Mouse (Mus musculus) CD8-positive naive resting alpha-beta T cell, adult 2 months (primary cell): ENCODE data around the gene Olig2.

Experiments used
- DNase-seq, 2 experiments: peaks; one replicate each; pipeline ENCODE4 v3.0.0; 2022; ENCODE audit warnings: low read depth in 2 of 2, low spot score in 2 of 2

Olig2 gene

DNA sequence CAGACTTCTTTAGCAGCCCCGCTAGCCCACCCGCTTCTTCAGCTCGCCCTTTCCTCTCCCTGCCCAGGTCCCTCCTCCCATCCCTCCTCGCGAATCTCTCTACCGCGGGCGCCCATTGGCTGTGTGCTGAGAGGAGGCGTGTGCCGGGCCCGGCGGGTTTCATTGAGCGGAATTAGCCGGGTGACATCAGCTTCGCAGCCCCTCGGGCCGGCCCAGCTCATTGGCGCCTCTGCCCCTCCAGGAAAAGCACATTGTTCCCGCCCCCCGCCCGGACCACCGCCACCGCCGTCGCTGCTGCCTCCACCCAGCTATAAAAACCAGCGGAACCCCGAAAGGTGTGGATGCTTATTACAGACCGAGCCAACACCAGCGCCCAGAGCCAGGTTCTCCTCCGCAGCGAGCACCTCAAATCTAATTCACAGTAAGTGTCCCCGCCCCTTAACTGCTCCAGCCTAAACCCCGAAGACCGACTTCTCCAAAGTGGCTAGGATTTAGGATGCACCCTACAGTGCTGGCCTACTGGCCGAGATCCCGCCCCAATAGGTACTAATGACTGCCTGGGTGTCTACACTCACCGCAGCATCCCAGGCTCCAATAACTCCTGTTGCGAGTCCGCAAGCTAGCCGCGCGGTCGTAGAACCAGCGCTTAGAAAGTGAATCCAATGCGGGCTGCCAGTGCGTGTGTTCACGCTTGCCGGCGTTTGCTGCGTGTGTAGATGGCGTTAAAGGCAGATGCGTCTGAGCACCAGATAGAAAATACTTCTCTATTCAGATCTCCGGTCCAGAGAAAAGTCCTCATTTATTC lies at the start of gene Olig2:
Gene Olig2 (plus strand): TSS at position 225 of the 805 bp plus-strand sequence.
- no peak for DNase-seq

DNA sequence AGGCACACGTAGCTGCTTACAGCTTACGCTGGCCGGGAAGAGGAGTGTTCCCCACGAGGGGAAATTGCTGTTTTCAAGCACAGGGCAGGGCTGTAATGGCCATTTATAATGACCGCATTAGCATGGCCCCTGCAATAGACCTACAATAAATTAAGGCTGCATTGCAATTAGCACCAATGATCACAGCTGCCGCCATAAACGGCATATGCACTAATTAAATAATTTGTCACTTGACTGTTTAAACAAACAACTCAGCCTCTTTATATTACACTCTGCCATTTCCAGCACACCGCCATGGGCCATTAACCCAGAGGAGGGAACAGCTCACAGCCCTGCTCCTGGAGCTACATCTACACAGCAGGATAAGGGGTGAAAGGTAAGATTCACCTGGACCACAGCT lies 49.4 kb upstream of the Olig2 start:
- DNase-seq: no peak

DNA sequence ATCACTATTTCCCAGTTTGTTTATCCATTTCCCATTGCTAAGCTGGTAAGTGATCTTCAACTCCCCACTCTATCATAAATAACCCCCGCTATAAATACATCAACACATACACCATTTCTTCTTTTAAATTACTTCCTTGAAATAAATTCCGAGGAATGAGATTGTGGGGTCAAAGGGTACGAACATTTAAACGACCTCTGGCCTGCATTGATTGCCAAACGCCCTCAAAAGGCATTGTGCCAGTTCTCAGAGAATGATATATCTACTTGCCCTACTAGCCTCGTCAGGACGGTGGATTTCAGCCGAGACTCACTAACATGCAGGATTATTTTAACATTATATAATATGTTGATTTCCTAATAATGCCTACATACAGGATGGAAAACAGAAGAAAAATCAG lies 38.2 kb upstream of the Olig2 start:
- DNase-seq: no peak

DNA sequence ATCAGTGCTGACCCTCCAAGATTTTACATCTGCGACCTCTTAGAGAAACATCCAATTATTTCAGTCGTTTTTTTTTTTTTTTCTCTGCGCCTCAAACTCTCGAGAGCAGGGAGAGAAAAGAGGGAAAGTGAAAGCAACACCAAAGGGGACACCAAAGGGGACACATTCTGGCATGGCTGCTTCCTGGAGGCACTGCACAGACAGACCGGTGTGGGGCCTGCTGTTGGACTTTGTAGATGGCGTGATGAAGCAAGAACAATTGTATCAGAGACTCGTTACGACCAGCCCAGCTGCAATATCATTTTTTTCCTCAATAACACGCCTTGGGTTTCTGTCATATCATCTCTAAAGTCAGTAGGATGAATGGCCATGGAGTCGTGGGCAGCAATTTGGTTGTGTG lies 37.6 kb upstream of the Olig2 start:
- no peak for DNase-seq

DNA sequence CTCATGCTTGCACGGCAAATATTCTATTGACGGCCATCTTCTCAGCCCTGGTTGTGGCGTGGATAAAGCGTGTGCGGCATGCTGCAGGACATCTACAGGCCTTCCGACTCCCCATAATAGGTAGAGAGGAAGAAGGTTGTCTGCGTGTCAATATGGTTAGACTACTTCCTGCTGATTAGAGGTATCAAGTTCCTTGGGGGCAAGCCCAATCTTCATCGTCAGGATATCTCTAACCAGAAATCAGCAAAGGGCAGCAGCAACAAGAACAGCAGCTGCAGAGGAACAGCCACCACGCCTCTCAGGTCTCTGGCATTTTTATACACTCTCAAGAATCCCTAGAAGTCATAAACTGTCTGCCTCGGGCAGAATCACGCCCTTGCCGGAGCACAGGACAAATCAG lies 37.0 kb upstream of the Olig2 start:
- DNase-seq: no peak

DNA sequence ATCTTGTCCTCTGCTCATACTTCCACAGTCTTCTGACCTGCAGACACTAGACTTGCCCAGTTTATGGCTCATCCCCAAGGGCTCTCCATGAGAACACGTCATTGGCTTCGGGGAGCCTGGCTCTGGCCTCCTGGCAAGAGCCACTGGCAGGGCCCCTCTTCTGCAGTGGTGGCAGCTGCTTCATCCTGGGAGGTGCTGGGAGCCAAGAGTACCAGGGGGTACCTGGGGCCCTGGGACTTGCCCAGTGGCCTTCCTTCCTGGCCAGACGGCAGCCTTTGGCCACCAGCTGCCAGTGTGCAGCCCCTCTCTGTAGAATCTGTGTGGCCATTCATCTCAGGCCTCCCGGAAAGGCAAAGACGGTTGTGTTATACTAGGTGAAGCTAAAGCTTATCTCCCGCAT lies 34.0 kb upstream of the Olig2 start:
- DNase-seq: no peak

DNA sequence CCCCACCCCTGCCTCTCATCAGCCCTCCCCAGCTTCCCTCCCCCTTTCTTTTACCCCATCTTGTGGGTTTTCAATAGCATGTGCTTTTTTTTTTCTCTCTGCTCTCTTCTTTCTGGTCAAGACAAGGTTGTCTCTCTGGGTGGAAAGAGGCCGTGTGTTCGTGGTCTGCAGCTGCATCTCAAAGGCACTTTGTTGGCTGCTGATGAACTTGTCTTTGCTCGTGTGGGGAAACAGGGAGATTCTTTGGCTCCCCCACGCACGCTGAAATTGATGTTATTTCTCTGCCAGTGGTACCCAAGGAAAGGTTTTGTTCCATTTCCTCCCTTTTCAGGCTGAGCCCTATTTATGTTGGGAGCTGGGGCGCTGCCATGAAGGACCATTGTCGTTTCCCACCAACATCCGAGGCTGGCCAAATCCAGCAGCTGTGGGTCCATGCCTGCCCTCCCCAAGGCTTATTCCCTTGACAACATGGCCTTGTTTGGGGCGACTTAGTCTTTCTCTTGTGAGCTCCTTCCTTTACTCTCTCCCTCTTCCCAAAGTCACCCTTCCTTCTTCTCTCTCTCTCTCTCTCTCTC lies 33.5 kb upstream of the Olig2 start:
- no peak for DNase-seq

DNA sequence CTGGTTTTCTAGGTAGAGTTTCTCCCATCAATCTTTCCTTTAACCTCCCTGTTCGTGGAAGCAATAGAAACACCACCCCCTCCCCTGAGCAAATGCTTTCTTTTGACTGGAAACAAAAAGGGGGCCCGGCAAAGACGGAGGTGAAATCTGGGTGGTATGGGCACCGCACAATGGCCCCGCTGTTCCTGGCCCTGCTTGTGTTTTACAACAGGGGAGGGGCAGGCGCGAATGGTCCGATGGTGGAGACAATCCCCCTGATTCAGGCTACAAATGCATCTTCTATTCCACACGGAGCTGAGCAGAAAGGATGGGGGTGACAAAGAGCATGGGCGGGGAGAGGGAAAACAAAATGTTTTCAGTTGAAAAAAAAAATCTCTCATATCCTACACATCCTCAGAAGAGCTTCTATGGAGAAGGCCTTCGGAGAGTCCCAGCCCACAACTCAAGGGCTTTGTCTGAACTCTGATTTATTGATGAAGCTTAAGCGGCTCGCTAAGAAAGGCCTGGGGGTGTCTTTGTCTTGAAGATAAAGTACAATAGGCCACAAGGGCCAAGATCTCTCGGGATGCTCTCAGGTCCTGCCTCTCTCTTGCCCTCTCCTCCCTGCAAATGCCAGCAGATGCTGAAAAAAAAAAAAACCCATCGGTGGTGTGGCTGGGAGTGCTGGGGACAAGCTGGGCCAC lies 32.4 kb upstream of the Olig2 start:
- DNase-seq: no peak

DNA sequence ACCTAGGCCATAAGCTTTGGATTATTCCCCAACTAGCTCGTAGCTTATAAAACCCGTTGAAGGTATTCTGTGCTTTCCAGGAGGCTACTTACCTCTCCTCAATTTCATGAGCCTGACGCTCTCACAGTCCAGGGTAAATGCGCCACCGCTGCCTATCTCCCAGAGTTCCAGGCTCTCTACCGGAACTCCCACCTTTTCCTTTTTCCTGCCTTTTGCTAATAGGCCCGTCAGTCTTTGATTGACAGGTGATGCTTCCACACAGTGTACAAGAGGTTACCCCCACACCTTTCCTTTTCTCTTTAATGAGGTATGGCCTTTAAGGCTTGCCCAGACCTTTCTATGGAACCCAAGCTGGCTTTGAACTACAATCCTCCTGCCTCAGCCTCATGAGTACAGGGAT lies 25.4 kb upstream of the Olig2 start:
- no peak for DNase-seq

DNA sequence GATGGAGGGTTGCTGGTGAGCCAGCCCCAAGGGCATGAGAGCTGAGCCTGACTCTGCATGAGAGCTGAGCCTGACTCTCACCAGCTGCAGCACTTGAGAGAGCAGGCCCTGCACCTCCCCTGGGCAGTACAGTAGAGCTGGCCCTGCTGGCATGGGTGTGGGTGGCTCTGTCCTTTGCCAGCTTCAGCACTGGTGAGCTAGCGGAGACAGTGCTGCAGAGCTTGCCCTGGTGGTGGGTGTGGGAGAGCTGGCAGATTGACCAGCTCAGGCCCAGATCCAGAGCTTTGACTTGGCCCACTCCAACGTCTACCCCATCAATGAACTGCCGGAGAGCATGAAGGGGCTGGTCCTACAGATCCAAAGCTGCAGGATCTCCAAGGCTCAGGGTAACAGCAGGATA lies 22.3 kb upstream of the Olig2 start:
- DNase-seq: no peak

DNA sequence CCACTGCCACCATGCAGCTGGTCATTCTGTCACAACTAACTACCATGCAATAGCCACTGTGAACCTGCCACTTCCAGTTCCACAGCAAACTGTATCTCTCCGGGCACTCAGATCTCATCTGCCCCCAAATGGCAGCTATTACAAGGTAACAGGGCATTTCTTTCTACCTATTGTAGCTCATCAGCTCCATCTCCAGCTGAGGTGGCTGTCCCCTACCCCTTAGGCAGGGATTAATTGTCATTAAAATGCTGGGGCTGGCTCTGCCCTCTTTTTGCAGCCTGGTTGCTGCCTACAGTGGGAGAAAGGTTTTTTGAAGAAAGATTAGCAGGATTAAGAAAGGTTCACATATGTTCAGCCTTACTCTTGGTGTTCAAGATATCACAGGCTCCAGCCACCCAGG lies 18.9 kb upstream of the Olig2 start:
- DNase-seq: no peak

DNA sequence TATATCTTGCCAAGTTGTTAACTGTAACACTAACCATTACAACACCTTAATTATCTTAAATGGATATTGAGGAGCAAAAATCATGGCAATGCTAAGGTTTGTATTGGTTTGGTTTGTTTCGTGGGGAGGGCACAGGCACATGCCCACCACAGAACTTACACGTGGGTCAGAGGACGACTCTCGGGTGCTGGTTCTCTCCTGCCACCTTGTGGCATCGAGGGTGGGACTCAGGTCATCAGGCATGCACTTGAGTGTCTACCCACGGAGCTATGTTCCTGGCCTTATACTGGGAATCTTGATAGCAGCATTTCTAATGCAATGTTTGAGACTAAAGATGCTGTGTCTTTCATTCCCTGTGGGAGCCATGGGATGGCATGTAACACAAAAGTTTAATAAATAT lies 8.2 kb upstream of the Olig2 start:
- DNase-seq: no peak

DNA sequence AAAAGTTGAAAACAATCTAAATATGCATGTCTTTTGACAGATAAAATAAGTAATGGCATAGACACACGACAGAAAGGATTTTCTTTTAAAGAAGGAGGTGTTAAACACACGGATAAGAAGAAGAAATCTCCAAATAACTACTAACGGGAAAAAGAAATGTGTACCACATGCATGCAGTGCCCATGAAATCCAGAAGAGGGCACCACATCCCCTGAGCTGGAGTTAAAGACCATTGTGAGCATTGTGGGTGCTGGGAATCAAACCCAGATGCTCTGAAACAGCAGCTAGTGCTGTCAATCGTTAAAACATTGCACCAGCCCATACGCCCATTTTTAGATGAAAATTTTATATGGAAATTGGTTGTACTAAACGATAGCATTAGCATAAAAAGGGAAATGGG lies 7.3 kb upstream of the Olig2 start:
- DNase-seq: no peak

DNA sequence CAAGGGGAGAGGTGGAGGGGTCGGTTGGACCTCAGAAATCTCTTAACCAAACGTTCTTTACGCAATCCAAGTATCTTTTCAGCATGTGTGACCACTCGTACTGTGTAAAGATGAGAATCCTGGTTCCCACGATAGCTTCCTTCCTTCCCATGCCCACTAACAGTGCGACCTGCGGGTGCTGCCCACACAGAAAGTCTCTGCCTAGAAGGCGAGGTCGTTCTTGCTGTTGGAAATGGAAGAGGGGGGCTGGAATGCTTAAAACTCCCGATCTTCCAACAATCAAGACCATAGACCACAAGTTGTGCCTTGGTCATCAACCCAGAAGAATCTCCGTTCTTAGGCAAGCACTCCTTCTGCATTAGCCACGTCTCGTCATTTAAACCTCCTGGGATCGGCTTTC lies 6.0 kb upstream of the Olig2 start:
- DNase-seq: no peak

DNA sequence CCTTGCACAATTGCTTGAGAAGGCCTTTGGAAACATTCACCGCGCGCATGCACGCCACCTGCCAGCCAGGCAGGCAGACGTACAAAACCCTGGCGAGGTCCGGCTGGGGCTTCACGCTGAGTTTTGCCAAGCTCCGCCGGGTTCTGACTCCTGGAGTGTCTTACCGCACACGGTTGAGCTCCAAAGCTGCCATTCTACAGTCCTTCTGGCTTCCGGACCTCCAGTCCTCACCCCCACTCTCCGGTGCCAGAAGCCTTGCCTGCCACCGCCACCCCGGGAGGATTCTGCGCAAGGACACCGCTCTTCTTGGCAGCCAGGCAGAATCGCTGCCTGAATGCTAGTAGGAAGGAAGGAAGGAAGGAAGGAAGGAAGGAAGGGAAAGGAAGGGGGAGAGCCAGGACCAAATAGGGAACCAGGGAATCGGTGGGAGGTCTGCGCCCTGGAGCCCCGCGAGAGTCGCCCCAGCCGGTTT lies 3.0 kb upstream of the Olig2 start:
- no peak for DNase-seq

DNA sequence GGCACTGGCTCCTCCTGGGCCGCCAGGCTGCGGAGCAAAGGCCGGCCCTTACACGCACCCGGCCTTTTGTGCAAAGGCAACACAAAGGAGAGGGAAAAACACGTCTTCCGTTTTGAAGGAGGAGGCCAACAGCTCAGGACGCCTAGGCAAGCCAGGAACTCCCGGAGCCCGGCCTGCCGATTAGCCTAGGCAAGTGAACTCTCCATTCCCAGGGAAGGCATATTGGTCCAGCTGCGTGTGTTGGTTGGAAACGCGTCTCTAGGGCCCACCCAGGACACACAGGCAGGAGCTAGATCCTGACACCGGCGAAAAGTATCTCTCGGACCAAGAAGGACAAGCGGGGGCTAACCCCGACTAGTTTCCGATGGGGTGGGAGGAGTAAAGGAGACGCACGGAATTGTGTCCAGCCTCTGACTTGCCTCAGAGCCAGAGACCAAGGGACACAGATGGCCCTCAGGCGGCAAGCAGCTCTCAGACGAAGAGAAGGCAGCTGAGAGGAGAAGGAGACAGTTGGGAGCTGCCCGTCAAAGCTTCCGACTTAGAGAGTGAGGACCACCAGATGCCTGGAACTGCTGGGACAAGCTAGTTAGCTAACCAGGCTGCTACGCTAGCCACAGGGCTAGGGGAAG lies 2.5 kb upstream of the Olig2 start:
- DNase-seq: no peak

DNA sequence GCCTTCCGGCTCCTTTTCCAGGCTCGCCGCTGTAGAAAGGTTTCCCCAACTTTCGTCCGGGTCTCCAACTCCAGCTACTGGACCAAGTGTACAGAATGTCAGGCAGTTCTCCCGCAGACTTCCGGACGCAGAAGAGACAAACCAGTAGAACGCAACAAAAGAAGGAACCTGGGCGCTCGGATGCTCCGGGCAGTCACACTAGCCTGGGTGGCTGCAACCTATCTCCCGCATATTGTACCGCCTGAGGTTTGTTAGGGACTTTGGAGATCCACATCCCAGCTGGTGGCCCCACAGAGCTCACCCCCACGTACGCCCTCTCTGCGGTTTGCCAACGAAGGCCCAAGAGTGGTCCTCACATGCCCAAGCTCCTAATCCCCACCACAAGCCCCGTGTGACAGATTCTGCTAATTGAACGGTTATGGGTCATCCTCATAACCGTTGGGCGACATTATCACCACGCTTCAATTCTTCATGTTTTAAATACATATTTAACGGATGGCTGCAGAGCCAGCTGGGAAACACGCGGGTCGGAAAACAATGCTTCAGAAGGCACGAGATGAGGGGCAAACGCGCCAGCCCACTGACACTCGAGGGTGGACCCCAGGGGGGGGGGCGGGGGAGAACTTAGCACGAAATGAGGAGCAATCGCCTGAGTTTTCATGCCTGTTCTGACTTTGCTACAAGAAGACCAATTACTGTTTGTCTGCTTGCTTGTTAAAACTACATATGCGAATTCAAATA lies 1.8 kb upstream of the Olig2 start:
- DNase-seq: no peak

DNA sequence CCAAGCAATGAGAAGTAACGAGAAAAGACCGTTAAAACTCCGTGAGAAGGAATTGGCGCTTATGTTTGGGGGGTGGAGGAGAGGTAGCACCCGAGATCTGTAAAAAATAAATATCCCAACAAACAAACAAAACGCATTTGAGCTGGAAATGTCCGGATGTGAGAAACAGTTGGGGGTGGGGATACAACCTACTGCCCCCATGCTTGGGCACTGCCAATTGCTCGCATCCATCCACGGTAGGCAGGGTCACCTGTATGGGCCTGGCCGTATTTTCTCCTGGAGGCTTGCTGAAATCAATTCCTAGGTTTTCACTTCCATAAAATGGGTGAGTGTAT lies 1.2 kb upstream of the Olig2 start:
- no peak for DNase-seq

DNA sequence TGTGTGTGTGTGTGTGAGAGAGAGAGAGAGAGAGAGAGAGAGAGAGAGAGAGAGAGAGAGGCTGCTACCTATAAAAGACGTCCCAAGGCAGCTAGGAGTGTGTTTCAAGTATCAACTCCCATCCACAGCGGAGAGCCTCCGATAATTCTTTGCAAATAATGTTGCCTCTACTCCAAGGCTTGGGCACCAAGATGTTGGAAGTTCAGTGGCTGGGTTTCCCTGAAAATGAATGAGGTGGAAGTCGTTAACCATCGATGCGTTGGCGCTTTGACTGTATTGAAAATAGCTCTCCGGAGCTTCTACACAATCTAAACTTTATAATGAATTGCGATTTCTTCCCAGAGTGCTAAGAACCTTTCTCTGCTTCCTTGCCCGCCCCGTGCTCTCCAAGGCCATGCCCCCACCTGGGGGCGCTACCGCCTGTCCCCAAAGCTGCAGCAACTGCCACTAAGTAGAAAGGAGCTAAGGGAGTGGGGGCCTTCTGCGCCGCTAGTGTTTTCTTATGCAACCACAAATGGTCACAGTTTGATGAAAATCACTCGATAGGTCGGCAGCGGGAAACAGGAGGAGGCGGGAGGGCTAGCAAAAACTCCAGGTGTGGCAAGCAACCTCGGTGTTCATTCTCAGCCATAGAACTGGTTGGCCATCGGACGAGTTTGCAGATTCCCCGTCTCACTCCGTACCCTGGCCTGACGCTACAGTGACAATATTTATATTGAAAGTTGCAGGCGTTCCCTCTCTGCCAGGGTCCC lies 600 bp upstream of the Olig2 start:
- no peak for DNase-seq

DNA sequence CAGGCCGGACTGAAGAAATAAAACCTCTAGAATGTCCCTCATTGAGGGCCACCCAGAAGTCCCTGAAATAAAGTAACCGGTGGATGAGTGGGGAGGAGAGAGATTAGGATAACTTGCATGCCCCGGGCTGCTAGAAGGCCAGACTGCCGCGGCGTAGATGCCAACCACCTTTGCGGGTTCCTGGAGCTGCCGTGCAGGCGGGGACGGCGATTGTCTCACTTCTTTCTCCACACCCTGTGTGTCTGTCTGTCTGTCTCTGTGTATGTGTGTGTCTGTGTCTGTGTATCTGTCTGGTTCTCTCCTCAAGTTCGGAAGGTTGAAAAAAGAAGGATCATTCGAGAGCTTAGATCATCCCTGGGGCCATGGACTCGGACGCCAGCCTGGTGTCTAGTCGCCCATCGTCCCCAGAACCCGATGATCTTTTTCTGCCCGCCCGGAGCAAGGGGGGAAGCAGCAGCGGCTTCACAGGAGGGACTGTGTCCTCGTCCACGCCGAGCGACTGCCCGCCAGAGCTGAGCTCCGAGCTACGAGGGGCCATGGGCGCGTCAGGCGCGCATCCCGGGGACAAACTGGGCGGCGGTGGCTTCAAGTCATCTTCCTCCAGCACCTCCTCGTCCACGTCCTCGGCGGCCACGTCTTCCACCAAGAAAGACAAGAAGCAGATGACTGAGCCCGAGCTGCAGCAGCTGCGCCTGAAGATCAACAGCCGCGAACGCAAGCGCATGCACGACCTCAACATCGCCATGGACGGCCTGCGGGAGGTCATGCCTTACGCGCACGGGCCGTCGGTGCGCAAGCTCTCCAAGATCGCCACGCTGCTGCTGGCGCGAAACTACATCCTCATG lies 1.0 kb downstream of the Olig2 start:
- DNase-seq: no peak
